Mouse (Mus musculus): ENCODE measurements around the gene Pln. TPM values are rescaled to one million over a fixed set of nuclear protein-coding genes. Genes with fewer than 3 reads are reported as not detected.

Gene Pln
- polyA plus RNA-seq (2012; rRNA removed): 6.4 and 8.3 TPM in 2 replicates

- H3K36me3 ChIP-seq (ENCODE audit: control insufficient read depth, insufficient read depth, low read length): no peaks in the 10 kb centered on the region
- no peak for TF ChIP-seq POLR2A (IDR thresholded peaks at IDR 0.05; ENCODE audit: low read depth, low read length)
- TF ChIP-seq CTCF (IDR thresholded peaks at IDR 0.05; ENCODE audit: extremely low read depth, insufficient read length, insufficient replicate concordance, low read depth, low read length): no peak
- no peak within 1 kb of the TSS for H3K4me3 ChIP-seq (ENCODE audit: low read depth, low read length)
- 71% methylated on average over 6 of the region's 6 CpGs for WGBS
- H3K27ac ChIP-seq (ENCODE audit: insufficient read depth, low read depth, low read length): no peak within 1 kb of the TSS
- no peaks in the 10 kb centered on the region for H3K4me1 ChIP-seq (ENCODE audit: control insufficient read depth, insufficient read depth, insufficient read length, low read length)
- no peaks in the 10 kb centered on the region for H3K27me3 ChIP-seq (ENCODE audit: control insufficient read depth, insufficient read depth, low read length)
Observed at GRCm38 (mm10) chr10:53337162-53337923, at the start of gene Pln. Gene Pln, plus strand, starts transcription at chr10:53337667.

GRCm38 (mm10) chr10:53305867-53306266 lies 31.6 kb upstream of the Pln start:
- no peaks in the 10 kb centered on the region for H3K4me1 ChIP-seq (ENCODE audit: control insufficient read depth, insufficient read depth, insufficient read length, low read length)
- H3K36me3 ChIP-seq (ENCODE audit: control insufficient read depth, insufficient read depth, low read length): no peaks in the 10 kb centered on the region
- TF ChIP-seq POLR2A (IDR thresholded peaks at IDR 0.05; ENCODE audit: low read depth, low read length): no peak
- no peak for TF ChIP-seq CTCF (IDR thresholded peaks at IDR 0.05; ENCODE audit: extremely low read depth, insufficient read length, insufficient replicate concordance, low read depth, low read length)
- WGBS: 31% methylated on average over 3 of the region's 3 CpGs
- H3K27ac ChIP-seq (ENCODE audit: insufficient read depth, low read depth, low read length): no peak overlapping the region
- H3K4me3 ChIP-seq (ENCODE audit: low read depth, low read length): no peak overlapping the region
- no peaks in the 10 kb centered on the region; the same call in 1 of the 2 replicates for H3K27me3 ChIP-seq (ENCODE audit: control insufficient read depth, insufficient read depth, low read length)

- Histone ChIP-seq H3K27ac (ENCODE audit: insufficient read depth, low read depth, low read length) (no peak overlapping the region), H3K4me1 (ENCODE audit: control insufficient read depth, insufficient read depth, insufficient read length, low read length) (no peaks in the 10 kb centered on the region), H3K4me3 (ENCODE audit: low read depth, low read length) (no peak overlapping the region), H3K27me3 (ENCODE audit: control insufficient read depth, insufficient read depth, low read length) (no peaks in the 10 kb centered on the region; the same call in 1 of the 2 replicates), H3K36me3 (ENCODE audit: control insufficient read depth, insufficient read depth, low read length) (no peaks in the 10 kb centered on the region)
- 88% methylated on average over 3 of the region's 3 CpGs for WGBS
- no peak for TF ChIP-seq POLR2A (IDR thresholded peaks at IDR 0.05; ENCODE audit: low read depth, low read length)
- no peak for TF ChIP-seq CTCF (IDR thresholded peaks at IDR 0.05; ENCODE audit: extremely low read depth, insufficient read length, insufficient replicate concordance, low read depth, low read length)
Observed at GRCm38 (mm10) chr10:53306674-53307073, 30.8 kb upstream of the Pln start.

- no peak overlapping the region for H3K27ac ChIP-seq (ENCODE audit: insufficient read depth, low read depth, low read length)
- no peak overlapping the region for H3K4me3 ChIP-seq (ENCODE audit: low read depth, low read length)
- no peaks in the 10 kb centered on the region for H3K36me3 ChIP-seq (ENCODE audit: control insufficient read depth, insufficient read depth, low read length)
- no peaks in the 10 kb centered on the region for H3K27me3 ChIP-seq (ENCODE audit: control insufficient read depth, insufficient read depth, low read length)
- TF ChIP-seq POLR2A (IDR thresholded peaks at IDR 0.05; ENCODE audit: low read depth, low read length) (no peak), CTCF (IDR thresholded peaks at IDR 0.05; ENCODE audit: extremely low read depth, insufficient read length, insufficient replicate concordance, low read depth, low read length) (no peak)
- no peaks in the 10 kb centered on the region for H3K4me1 ChIP-seq (ENCODE audit: control insufficient read depth, insufficient read depth, insufficient read length, low read length)
Observed at GRCm38 (mm10) chr10:53323367-53323766, 14.1 kb upstream of the Pln start.

GRCm38 (mm10) chr10:53324663-53325062 lies 12.8 kb upstream of the Pln start:
- no peaks in the 10 kb centered on the region for H3K36me3 ChIP-seq (ENCODE audit: control insufficient read depth, insufficient read depth, low read length)
- WGBS: 37% methylated on average over 1 of the region's 1 CpGs
- no peaks in the 10 kb centered on the region for H3K4me1 ChIP-seq (ENCODE audit: control insufficient read depth, insufficient read depth, insufficient read length, low read length)
- no peaks in the 10 kb centered on the region for H3K27me3 ChIP-seq (ENCODE audit: control insufficient read depth, insufficient read depth, low read length)
- no peak overlapping the region for H3K4me3 ChIP-seq (ENCODE audit: low read depth, low read length)
- H3K27ac ChIP-seq (ENCODE audit: insufficient read depth, low read depth, low read length): no peak overlapping the region
- no peak for TF ChIP-seq CTCF (IDR thresholded peaks at IDR 0.05; ENCODE audit: extremely low read depth, insufficient read length, insufficient replicate concordance, low read depth, low read length)
- no peak for TF ChIP-seq POLR2A (IDR thresholded peaks at IDR 0.05; ENCODE audit: low read depth, low read length)

- Histone ChIP-seq H3K36me3 (ENCODE audit: control insufficient read depth, insufficient read depth, low read length) (no peaks in the 10 kb centered on the region), H3K27me3 (ENCODE audit: control insufficient read depth, insufficient read depth, low read length) (no peaks in the 10 kb centered on the region), H3K27ac (ENCODE audit: insufficient read depth, low read depth, low read length) (no peak overlapping the region), H3K4me3 (ENCODE audit: low read depth, low read length) (no peak overlapping the region), H3K4me1 (ENCODE audit: control insufficient read depth, insufficient read depth, insufficient read length, low read length) (no peaks in the 10 kb centered on the region)
- TF ChIP-seq POLR2A (IDR thresholded peaks at IDR 0.05; ENCODE audit: low read depth, low read length) (no peak), CTCF (IDR thresholded peaks at IDR 0.05; ENCODE audit: extremely low read depth, insufficient read length, insufficient replicate concordance, low read depth, low read length) (no peak)
Observed at GRCm38 (mm10) chr10:53326367-53326766, 11.1 kb upstream of the Pln start.

- no peak for TF ChIP-seq CTCF (IDR thresholded peaks at IDR 0.05; ENCODE audit: extremely low read depth, insufficient read length, insufficient replicate concordance, low read depth, low read length)
- no peak for TF ChIP-seq POLR2A (IDR thresholded peaks at IDR 0.05; ENCODE audit: low read depth, low read length)
- no peaks in the 10 kb centered on the region for H3K27me3 ChIP-seq (ENCODE audit: control insufficient read depth, insufficient read depth, low read length)
- no peak overlapping the region for H3K4me3 ChIP-seq (ENCODE audit: low read depth, low read length)
- H3K4me1 ChIP-seq (ENCODE audit: control insufficient read depth, insufficient read depth, insufficient read length, low read length): no peaks in the 10 kb centered on the region
- H3K36me3 ChIP-seq (ENCODE audit: control insufficient read depth, insufficient read depth, low read length): no peaks in the 10 kb centered on the region
- H3K27ac ChIP-seq (ENCODE audit: insufficient read depth, low read depth, low read length): no peak overlapping the region
- WGBS: 60% methylated on average over 3 of the region's 3 CpGs
Observed at GRCm38 (mm10) chr10:53329257-53329656, 8.2 kb upstream of the Pln start.

All from small intestine, adult 2 months (tissue).